Mouse (Mus musculus) hindbrain, postnatal 0 days (tissue): Measurements from ENCODE around the gene Col8a1. TPM values are rescaled to one million over a fixed set of nuclear protein-coding genes. Genes with fewer than 3 reads are reported as not detected.
A peak's percentile ranks its signal among the peaks of the same experiment; 100 is the strongest.

Source experiments
- ATAC-seq: fragments of 200-750 bp; cut with Nextera tagmentation; 2 replicates; pipeline ENCODE4 v1.8.0; 2017; ENCODE audit warnings: mild to moderate bottlenecking, moderate TSS enrichment, moderate library complexity
- DNase-seq: peaks from one replicate; pipeline ENCODE4 v3.0.0-alpha.2; 2015; ENCODE audit warnings: low spot score
- H3K27ac ChIP-seq: fragments of 300-500 bp; sonication (generic); 2 replicates; pipeline ENCODE4 v1.5.1; 2014; ENCODE audit warnings: mild to moderate bottlenecking
- H3K27me3 ChIP-seq: fragments of 300-500 bp; sonication (generic); 2 replicates; pipeline ENCODE4 v1.6.1; 2014; ENCODE audit warnings: low read length, mixed read lengths; ENCODE audit not compliant: insufficient read depth
- H3K36me3 ChIP-seq: fragments of 300-500 bp; sonication (generic); 2 replicates; pipeline ENCODE4 v1.6.1; 2014; ENCODE audit warnings: low read length, mixed read lengths; ENCODE audit not compliant: insufficient read depth
- H3K4me1 ChIP-seq: fragments of 300-500 bp; sonication (generic); 2 replicates; pipeline ENCODE4 v1.6.1; 2014; ENCODE audit warnings: antibody characterized with exemption, low read length, mixed read lengths; ENCODE audit not compliant: insufficient read depth
- H3K4me2 ChIP-seq: fragments of 300-500 bp; sonication (generic); 2 replicates; pipeline ENCODE4 v1.6.1; 2014; ENCODE audit warnings: low read depth, mild to moderate bottlenecking, low read length, moderate library complexity, mixed read lengths
- H3K4me3 ChIP-seq: fragments of 300-500 bp; sonication (generic); 2 replicates; pipeline ENCODE4 v1.5.1; 2014; ENCODE audit warnings: low read length
- H3K9ac ChIP-seq: fragments of 300-500 bp; sonication (generic); replicated peaks from 2 replicates; pipeline ENCODE4 v1.6.1; 2014; ENCODE audit warnings: mild to moderate bottlenecking, low read length, moderate library complexity, mixed read lengths
- H3K9me3 ChIP-seq: fragments of 300-500 bp; sonication (generic); 2 replicates; pipeline ENCODE4 v1.6.1; 2016; ENCODE audit warnings: low read length, mixed read lengths
- CTCF ChIP-seq: IDR thresholded peaks from 2 replicates; pipeline ENCODE4 v1.5.1; 2016; ENCODE audit warnings: antibody characterized with exemption, control low read depth, low read depth
- WGBS: fragments of 180-500 bp; shearing (Covaris S2); extraction: QIAGEN DNeasy Blood & Tissue Kit; methylation state at CpG from one replicate; pipeline ENCODE4 v1.1.7; 2014; 5-methylcytosine and 5-hydroxymethylcytosine counted together
- polyA plus RNA-seq: library from polyadenylated mRNA; unstranded; fragments of >200 nt; fragmentation: Nextera tagmentation; extraction: Ambion mirVana; gene quantifications from 2 replicates; pipeline ENCODE4 v1.2.1, GENCODE M21; 2015
- total RNA-seq: library from RNA; depleted of rRNA; stranded (reverse); fragments of >200 nt; gene quantifications from 2 replicates; pipeline ENCODE4 v1.2.3, GENCODE M21; 2014; rRNA removed

The Col8a1 gene
- total RNA-seq (7.5 and 8.9 TPM in 2 replicates), polyA plus RNA-seq (7.7 and 8.3 TPM in 2 replicates)

DNA sequence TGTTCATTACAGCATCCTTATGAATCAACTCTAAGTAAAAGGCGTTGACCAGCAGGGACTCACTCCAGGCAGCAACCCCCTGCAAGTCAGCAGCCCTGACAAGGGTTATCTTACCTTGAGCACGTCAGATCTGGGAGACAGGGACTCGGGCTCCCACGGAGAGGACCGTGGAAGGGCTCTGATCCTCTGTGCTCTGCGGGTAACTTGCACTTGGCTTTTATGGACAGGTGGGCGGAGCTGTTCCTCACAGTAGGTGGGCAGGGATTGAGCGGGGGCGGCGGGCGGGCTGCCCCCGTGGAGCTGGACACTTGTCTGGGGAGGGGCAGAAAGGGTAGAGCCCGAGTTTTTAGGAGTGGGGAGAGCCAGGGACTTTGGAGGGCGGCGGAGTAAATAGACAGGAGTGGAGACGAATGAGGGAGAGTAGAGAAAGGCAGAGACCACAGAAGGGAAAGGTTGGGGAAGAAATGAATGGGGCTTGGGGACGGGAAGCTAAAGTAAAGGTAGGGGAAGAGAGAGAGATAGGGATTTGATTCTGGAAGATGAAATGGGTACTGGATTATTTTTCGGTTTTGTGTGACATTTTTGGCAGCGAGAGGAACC lies at the start of gene Col8a1:
Gene Col8a1, minus strand, starts transcription at position 212 of the 600 bp plus-strand sequence.
- no peaks in the 10 kb centered on the region for H3K36me3 ChIP-seq
- no peaks in the 10 kb centered on the region for H3K27me3 ChIP-seq
- H3K4me2 ChIP-seq = peak within 1 kb of the TSS; percentile 79
- peaks cover 5% of the 10 kb centered on the region; the same call in 1 of the 2 replicates for H3K4me1 ChIP-seq
- H3K9ac ChIP-seq = peak within 1 kb of the TSS; percentile 60
- H3K4me3 ChIP-seq = peak within 1 kb of the TSS; percentile 40
- H3K9me3 ChIP-seq = no peaks in the 10 kb centered on the region
- peak; percentile 66 for ATAC-seq
- peak; percentile 12 for DNase-seq
- no peak for TF ChIP-seq CTCF
- 0 out of 2 replicates have a peak within 1 kb of the TSS, but pooled peaks have one; percentile 21 for H3K27ac ChIP-seq
- 2% methylated on average over 19 of the region's 19 CpGs for WGBS

DNA sequence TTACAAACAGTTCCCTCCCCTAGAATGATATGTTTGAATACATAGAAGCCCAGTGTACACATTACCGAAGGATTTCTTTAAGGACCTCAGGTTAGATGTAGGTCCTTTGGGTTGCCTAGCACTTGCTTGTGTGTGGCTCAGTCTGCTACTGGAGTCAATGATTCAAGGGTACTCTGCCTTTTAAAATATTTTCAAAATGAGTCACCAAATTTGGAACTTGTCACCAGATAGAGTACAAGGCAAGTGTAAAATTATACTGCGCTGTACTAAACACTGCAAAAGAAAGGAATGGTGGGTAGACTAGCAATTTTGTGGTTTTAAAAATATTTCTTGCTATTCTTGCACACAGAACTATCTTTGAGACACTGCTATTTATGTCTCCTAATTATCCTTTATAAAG lies 47.3 kb upstream of the Col8a1 start:
- no peak overlapping the region for H3K9ac ChIP-seq
- H3K4me1 ChIP-seq = no peaks in the 10 kb centered on the region
- no peaks in the 10 kb centered on the region for H3K27me3 ChIP-seq
- H3K27ac ChIP-seq = no peak overlapping the region
- WGBS = 98% methylated on average over 2 of the region's 2 CpGs
- no peak for DNase-seq
- TF ChIP-seq CTCF = no peak
- no peak overlapping the region for H3K4me3 ChIP-seq
- no peaks in the 10 kb centered on the region for H3K9me3 ChIP-seq
- no peak for ATAC-seq
- no peak overlapping the region for H3K4me2 ChIP-seq
- H3K36me3 ChIP-seq = no peaks in the 10 kb centered on the region

DNA sequence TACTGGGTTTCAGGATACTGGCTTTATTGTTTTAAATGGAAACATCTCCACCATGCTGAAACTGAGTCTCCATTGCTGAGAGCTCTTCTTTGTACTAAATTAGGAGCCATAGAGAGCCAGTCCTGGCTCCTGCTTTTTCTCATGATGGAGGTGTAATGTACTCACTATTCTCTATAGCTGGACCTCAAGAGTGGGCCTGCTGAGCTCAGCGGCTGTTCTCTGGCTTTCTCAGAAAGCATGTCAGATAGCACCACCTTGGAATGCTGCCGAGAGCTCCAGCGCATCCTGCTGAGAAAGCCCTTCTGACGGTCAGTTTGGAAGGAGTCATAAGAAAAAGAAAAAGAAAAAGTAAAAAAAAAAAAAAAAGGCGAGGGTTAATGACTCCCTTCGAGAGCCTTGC lies 41.8 kb upstream of the Col8a1 start:
- no peaks in the 10 kb centered on the region for H3K36me3 ChIP-seq
- no peaks in the 10 kb centered on the region for H3K4me1 ChIP-seq
- TF ChIP-seq CTCF = no peak
- ATAC-seq (no peak), DNase-seq (no peak)
- no peaks in the 10 kb centered on the region for H3K27me3 ChIP-seq
- 49% methylated on average over 6 of the region's 6 CpGs for WGBS
- no peak overlapping the region for H3K4me2 ChIP-seq
- H3K27ac ChIP-seq = no peak overlapping the region
- no peaks in the 10 kb centered on the region for H3K9me3 ChIP-seq
- H3K9ac ChIP-seq = no peak overlapping the region
- no peak overlapping the region for H3K4me3 ChIP-seq

DNA sequence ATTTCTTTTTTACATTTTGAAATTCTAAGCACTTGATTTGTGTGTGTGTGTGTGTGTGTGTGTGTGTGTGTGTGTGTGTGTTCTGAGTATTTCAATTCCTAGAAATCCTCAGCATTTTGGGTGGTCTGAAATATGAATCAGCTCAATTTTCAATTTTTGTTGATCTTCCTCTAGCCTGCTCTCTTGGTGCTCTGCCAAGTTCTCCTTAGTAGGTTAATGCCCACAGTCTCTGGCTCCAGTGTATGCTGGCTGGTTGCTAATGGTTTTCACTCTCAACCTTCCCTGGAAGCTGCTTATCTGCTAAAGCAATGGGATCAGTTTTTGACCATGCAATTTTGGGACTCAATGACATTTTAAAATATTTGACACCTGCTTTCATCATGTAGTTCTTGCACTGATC lies 24.5 kb upstream of the Col8a1 start:
- Histone ChIP-seq H3K4me3 (no peak overlapping the region), H3K27ac (no peak overlapping the region), H3K27me3 (no peaks in the 10 kb centered on the region), H3K4me1 (no peaks in the 10 kb centered on the region), H3K9me3 (no peaks in the 10 kb centered on the region), H3K36me3 (no peaks in the 10 kb centered on the region), H3K9ac (no peak overlapping the region), H3K4me2 (no peak overlapping the region)
- DNase-seq (peak; percentile 65), ATAC-seq (no peak)
- TF ChIP-seq CTCF = no peak

DNA sequence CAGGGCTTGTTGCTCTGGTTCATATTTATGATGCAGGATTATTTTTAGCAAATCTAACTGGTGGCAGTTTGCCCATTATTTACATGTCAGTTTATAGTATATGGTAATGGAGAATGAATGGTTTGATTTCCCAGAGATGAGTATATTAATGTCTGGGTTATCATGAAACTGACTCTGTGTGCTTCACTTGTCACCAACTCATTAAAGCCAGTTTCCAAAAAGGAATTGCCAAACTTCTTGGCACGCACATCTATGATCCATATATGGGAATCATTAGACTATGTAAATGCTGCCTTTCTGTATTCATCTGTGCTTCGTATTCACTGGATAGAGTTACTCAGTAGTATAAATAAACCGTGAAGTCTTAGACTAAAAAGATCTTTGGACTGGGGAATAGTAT lies 11.1 kb upstream of the Col8a1 start:
- DNase-seq (no peak), ATAC-seq (no peak)
- Histone ChIP-seq H3K27ac (no peak overlapping the region), H3K9ac (no peak overlapping the region), H3K27me3 (no peaks in the 10 kb centered on the region), H3K4me3 (no peak overlapping the region), H3K36me3 (no peaks in the 10 kb centered on the region), H3K9me3 (no peaks in the 10 kb centered on the region), H3K4me1 (no peaks in the 10 kb centered on the region), H3K4me2 (no peak overlapping the region)
- WGBS = 64% methylated on average over 3 of the region's 3 CpGs
- no peak for TF ChIP-seq CTCF

DNA sequence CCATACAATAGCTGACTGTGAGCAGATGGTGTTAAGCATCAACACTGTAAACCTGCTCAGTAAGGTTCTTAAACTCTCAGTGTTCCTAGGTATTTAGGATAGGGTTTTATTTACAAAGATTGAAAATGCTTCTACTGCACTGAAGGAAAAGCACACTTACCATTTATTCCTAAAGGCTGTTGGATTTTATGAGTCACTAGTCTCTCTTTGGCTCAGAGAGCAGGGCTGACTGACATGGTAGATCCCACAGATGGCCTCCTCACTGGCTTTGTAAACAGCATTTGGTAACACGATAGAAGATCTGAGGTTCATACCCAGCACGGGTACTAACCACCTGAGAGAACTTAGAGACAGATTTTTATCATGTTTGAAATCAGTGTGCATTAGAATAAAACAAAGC lies 5.3 kb upstream of the Col8a1 start:
- TF ChIP-seq CTCF = no peak
- Histone ChIP-seq H3K27me3 (no peaks in the 10 kb centered on the region), H3K9me3 (no peaks in the 10 kb centered on the region), H3K27ac (no peak overlapping the region), H3K4me1 (peaks cover 5% of the 10 kb centered on the region; the same call in 1 of the 2 replicates), H3K9ac (no peak overlapping the region), H3K36me3 (no peaks in the 10 kb centered on the region), H3K4me3 (no peak overlapping the region), H3K4me2 (no peak overlapping the region)
- ATAC-seq (no peak), DNase-seq (no peak)
- 74% methylated on average over 2 of the region's 2 CpGs for WGBS

DNA sequence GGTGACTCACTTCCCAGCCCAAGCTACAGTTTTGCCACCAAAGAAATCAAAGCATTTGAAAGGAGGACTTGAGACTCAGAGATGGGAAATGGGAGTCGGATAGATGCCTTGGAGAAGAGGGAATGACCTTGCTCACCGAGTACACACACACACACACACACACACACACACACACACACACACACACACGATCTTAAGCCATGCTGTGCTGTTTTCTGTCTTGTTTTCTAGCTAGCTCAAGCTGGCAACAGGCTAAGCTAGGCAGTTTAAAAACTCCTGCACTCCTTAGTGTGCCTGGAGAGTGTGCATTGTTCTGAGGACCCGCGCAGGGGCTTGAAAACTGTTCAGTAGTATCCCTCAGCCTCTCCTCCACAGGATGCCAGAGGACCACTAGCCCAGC lies 1.2 kb upstream of the Col8a1 start:
- H3K27me3 ChIP-seq = no peaks in the 10 kb centered on the region
- H3K4me2 ChIP-seq = peak overlapping the region; percentile 79
- no peaks in the 10 kb centered on the region for H3K36me3 ChIP-seq
- no peak overlapping the region for H3K9ac ChIP-seq
- no peak for ATAC-seq
- H3K9me3 ChIP-seq = no peaks in the 10 kb centered on the region
- no peak for TF ChIP-seq CTCF
- 42% methylated on average over 5 of the region's 5 CpGs for WGBS
- peak overlapping the region; percentile 40; the same call in 1 of the 2 replicates for H3K4me3 ChIP-seq
- no peak overlapping the region for H3K27ac ChIP-seq
- H3K4me1 ChIP-seq = peaks cover 5% of the 10 kb centered on the region; the same call in 1 of the 2 replicates
- DNase-seq = no peak
